Comparison of ENCODE assay signal across 22 mouse cellular contexts in genomic region chr3:127701196-127701825, GRCm38 (mm10).
DNase-seq lines count a peak whose midpoint lies in the region; ATAC-seq and TF ChIP-seq lines count a peak whose summit lies in the region.
"Had no signal": no experiment of that assay in that cellular context is flagged by ENCODE, and none has a peak within 500 bp of the region (broad histone marks: within the 10 kb centered on the region; RNA-seq: fewer than 3 reads in every experiment).

No protein-coding gene starts in this region.

- H3K4me2 ChIP-seq in forebrain, embryonic 16.5 days (ENCODE audit: low read length), result no peak overlapping the region
- H3K4me2 ChIP-seq in forebrain, embryonic 15.5 days (replicated peaks), result no peak overlapping the region
- H3K4me2 ChIP-seq: embryonic facial prominence, embryonic 12.5 days; embryonic facial prominence, embryonic 15.5 days; heart, embryonic 11.5 days; hindbrain, embryonic 13.5 days; intestine, embryonic 15.5 days had no signal

- H3K9me3 ChIP-seq in forebrain, embryonic 10.5 days, result no peaks in the 10 kb centered on the region
- no peaks in the 10 kb centered on the region for H3K9me3 ChIP-seq in forebrain, embryonic 16.5 days (ENCODE audit: control insufficient read depth, low read length)
- no peaks in the 10 kb centered on the region for H3K9me3 ChIP-seq in forebrain, embryonic 15.5 days
- H3K9me3 ChIP-seq: embryonic facial prominence, embryonic 12.5 days; embryonic facial prominence, embryonic 15.5 days; hindbrain, embryonic 13.5 days; intestine, embryonic 15.5 days had no signal

- WGBS in forebrain, embryonic 10.5 days, result 76% methylated on average over 4 of the region's 4 CpGs
- WGBS in forebrain, embryonic 16.5 days, result 35% methylated on average over 4 of the region's 4 CpGs
- 42% methylated on average over 4 of the region's 4 CpGs for WGBS in forebrain, embryonic 15.5 days
- WGBS in cerebellum, adult 2 months, result 87% methylated on average over 4 of the region's 4 CpGs

- no peak for TF ChIP-seq POLR2A in cerebellum, adult 2 months (IDR thresholded peaks at IDR 0.05; ENCODE audit: borderline replicate concordance, insufficient read depth, low read length)

- TF ChIP-seq CTCF in cerebellum, adult 2 months (IDR thresholded peaks at IDR 0.05; ENCODE audit: borderline replicate concordance, insufficient read depth, low read depth, low read length), result no peak

- H3K36me3 ChIP-seq in forebrain, embryonic 10.5 days (replicated peaks), result no peaks in the 10 kb centered on the region
- H3K36me3 ChIP-seq in forebrain, embryonic 16.5 days (ENCODE audit: control insufficient read depth, insufficient read depth), result no peaks in the 10 kb centered on the region
- no peaks in the 10 kb centered on the region for H3K36me3 ChIP-seq in forebrain, embryonic 15.5 days
- H3K36me3 ChIP-seq: embryonic facial prominence, embryonic 12.5 days; embryonic facial prominence, embryonic 15.5 days; hindbrain, embryonic 13.5 days; intestine, embryonic 15.5 days had no signal

- no peak overlapping the region for H3K4me3 ChIP-seq in forebrain, embryonic 10.5 days
- H3K4me3 ChIP-seq in forebrain, embryonic 16.5 days (replicated peaks; ENCODE audit: low read length), result no peak overlapping the region
- H3K4me3 ChIP-seq in forebrain, embryonic 15.5 days, result no peak overlapping the region
- no peak overlapping the region for H3K4me3 ChIP-seq in cerebellum, adult 2 months (replicated peaks; ENCODE audit: insufficient read depth, low read depth, low read length)
- H3K4me3 ChIP-seq: embryonic facial prominence, embryonic 12.5 days; embryonic facial prominence, embryonic 15.5 days; erythroblast, embryonic 14.5 days; gastrocnemius, adult 2 months; hindbrain, embryonic 13.5 days; intestine, embryonic 15.5 days had no signal

- H3K27ac ChIP-seq in forebrain, embryonic 10.5 days, result peak overlapping the region; percentile 35; the same call in 1 of the 2 replicates
- H3K27ac ChIP-seq in forebrain, embryonic 16.5 days (ENCODE audit: low read length), result no peak overlapping the region
- 0 out of 2 replicates have a peak overlapping the region, but pooled peaks have one; percentile 27 for H3K27ac ChIP-seq in forebrain, embryonic 15.5 days (replicated peaks)
- H3K27ac ChIP-seq in cerebellum, adult 2 months (ENCODE audit: insufficient read depth, low read length), result no peak overlapping the region
- H3K27ac ChIP-seq: embryonic facial prominence, embryonic 12.5 days; embryonic facial prominence, embryonic 15.5 days; gastrocnemius, adult 2 months; intestine, embryonic 15.5 days had no signal

- no peak for DNase-seq in forebrain, embryonic 10.5 days (ENCODE audit: extremely low spot score, low spot score)
- DNase-seq in kidney, adult 9 months, result peak; percentile 76
- DNase-seq in kidney, adult 11 months, result no peak
- no peak for DNase-seq in cerebellum, adult 2 months
- DNase-seq: adrenal gland, adult 8-10 months; adrenal gland, postnatal 25 days; cerebellum, adult 18-20 months; cerebellum, adult 9-11 months; cerebellum, postnatal 25 days; gastrocnemius, adult 2 months; gastrocnemius, postnatal 14 days; kidney, adult 18-20 months had no signal

- H3K9ac ChIP-seq in forebrain, embryonic 16.5 days (replicated peaks; ENCODE audit: low read depth, low read length), result no peak overlapping the region
- H3K9ac ChIP-seq in forebrain, embryonic 15.5 days (replicated peaks), result no peak overlapping the region
- H3K9ac ChIP-seq: embryonic facial prominence, embryonic 12.5 days; embryonic facial prominence, embryonic 15.5 days; hindbrain, embryonic 13.5 days; intestine, embryonic 15.5 days had no signal

- peaks cover 51% of the 10 kb centered on the region for H3K4me1 ChIP-seq in forebrain, embryonic 10.5 days
- H3K4me1 ChIP-seq in forebrain, embryonic 16.5 days (replicated peaks; ENCODE audit: control insufficient read depth, insufficient read depth, low read length), result peaks cover 14% of the 10 kb centered on the region
- peaks cover 24% of the 10 kb centered on the region for H3K4me1 ChIP-seq in forebrain, embryonic 15.5 days
- no peaks in the 10 kb centered on the region for H3K4me1 ChIP-seq in cerebellum, adult 2 months (ENCODE audit: control insufficient read depth, insufficient read depth, low read length)

- peaks cover 90% of the 10 kb centered on the region for H3K27me3 ChIP-seq in forebrain, embryonic 10.5 days (ENCODE audit: poor library complexity, severe bottlenecking)
- 0 out of 2 replicates have a peak, but pooled peaks cover 4% of the 10 kb centered on the region for H3K27me3 ChIP-seq in forebrain, embryonic 16.5 days (replicated peaks; ENCODE audit: control insufficient read depth, insufficient read depth, low read length)
- peaks cover 8% of the 10 kb centered on the region; the same call in 1 of the 2 replicates for H3K27me3 ChIP-seq in forebrain, embryonic 15.5 days
- no peaks in the 10 kb centered on the region for H3K27me3 ChIP-seq in cerebellum, adult 2 months (ENCODE audit: control insufficient read depth, insufficient read depth, low read length)

- no peak for ATAC-seq in forebrain, embryonic 16.5 days
- no peak for ATAC-seq in forebrain, embryonic 15.5 days (replicated peaks)
- ATAC-seq: activated CD4-positive, CD25-positive, alpha-beta regulatory T cell, adult 4 months; hindbrain, embryonic 16.5 days; intestine, embryonic 15.5 days had no signal

Comparison
In these comparisons a context has a peak if more than half of its experiments do, and no peak if none do; other contexts are left out.
1. H3K27ac ChIP-seq: peak in forebrain, embryonic 10.5 days (single experiment) and forebrain, embryonic 15.5 days (single experiment); none in forebrain, embryonic 16.5 days (single experiment) and cerebellum, adult 2 months (single experiment).